Mouse (Mus musculus) bone marrow, adult 2 months (tissue): ENCODE data around the gene Rlf.
"Not testable (repeated sequence)": the region's sequence is repeated elsewhere in the genome, so short reads cannot be mapped to it uniquely, and the experiment has no call there.

Experiments
- CTCF ChIP-seq: fragments of 200-500 bp; IDR thresholded peaks from 2 replicates; pipeline ENCODE4 v1.5.1; 2011; ENCODE audit warnings: low read length, control low read depth; ENCODE audit not compliant: control insufficient read depth, insufficient read depth
- POLR2A ChIP-seq: fragments of 200-500 bp; IDR thresholded peaks from 2 replicates; pipeline ENCODE4 v1.6.1; 2011; ENCODE audit warnings: low read depth, mild to moderate bottlenecking, control low read depth, low read length, borderline replicate concordance; ENCODE audit not compliant: control insufficient read depth

GRCm38 (mm10) chr4:121166697-121167096 is 48.2 kb downstream of the Rlf start:
- not testable (repeated sequence) for TF ChIP-seq POLR2A, CTCF
